Mouse (Mus musculus): ENCODE measurements around the gene Stk4. TPM values are rescaled to one million over a fixed set of nuclear protein-coding genes. Genes with fewer than 3 reads are reported as not detected.
A peak's percentile ranks its signal among the peaks of the same experiment; 100 is the strongest.

Stk4 gene
- 100 to 1,000 TPM; 118 to 384 (median 176) TPM for total RNA-seq (2018; cell fraction: chromatin; rRNA removed)
- 100 to 1,000 TPM in 9 of 26 experiments, 10 to 100 TPM in 17; 86.2 to 131 (median 98.3) TPM for total RNA-seq (2018; cell fraction: cytosol; rRNA removed)
- 100 to 1,000 TPM in 18 of 26 experiments, 10 to 100 TPM in 8; 84.7 to 227 (median 106) TPM for total RNA-seq (2018; cell fraction: nucleus; rRNA removed)
- 55.4 to 80.1 TPM (median 68.0 TPM) in 3 replicates for polyA plus RNA-seq (2018)

- peaks cover 66% of the 10 kb centered on the region for H3K79me2 ChIP-seq (ENCODE audit: inconsistent target)
- peak within 1 kb of the TSS; percentile 63 for H3K4me3 ChIP-seq (ENCODE audit: inconsistent target)
- H3K36me3 ChIP-seq (ENCODE audit: inconsistent target) = peaks cover 17% of the 10 kb centered on the region
- H3K27ac ChIP-seq = peak within 1 kb of the TSS; percentile 15; the same call in 1 of the 2 replicates
- WGBS (ENCODE audit: missing documents) = under 1% methylated on average over 42 of the region's 45 CpGs
Measured at GRCm38 (mm10) chr2:164070142-164070764, at the start of gene Stk4. Gene Stk4 (plus strand): TSS chr2:164070322.

GRCm38 (mm10) chr2:164022104-164022503 lies 48.0 kb upstream of the Stk4 start:
- 13% methylated on average over 2 of the region's 2 CpGs for WGBS (ENCODE audit: missing documents)
- Histone ChIP-seq H3K79me2 (ENCODE audit: inconsistent target) (no peaks in the 10 kb centered on the region), H3K4me3 (ENCODE audit: inconsistent target) (no peak overlapping the region), H3K27ac (no peak overlapping the region), H3K36me3 (ENCODE audit: inconsistent target) (peaks cover 20% of the 10 kb centered on the region)

GRCm38 (mm10) chr2:164025150-164025549 lies 45.0 kb upstream of the Stk4 start, which contains the start of gene Pabpc1l:
Gene Pabpc1l (plus strand): TSS chr2:164025450.
- WGBS (ENCODE audit: missing documents) = 96% methylated on average over 16 of the region's 16 CpGs
- Histone ChIP-seq H3K27ac (no peak within 1 kb of the TSS), H3K4me3 (ENCODE audit: inconsistent target) (no peak within 1 kb of the TSS), H3K79me2 (ENCODE audit: inconsistent target) (no peaks in the 10 kb centered on the region), H3K36me3 (ENCODE audit: inconsistent target) (no peaks in the 10 kb centered on the region)

GRCm38 (mm10) chr2:164031147-164031546 lies 39.0 kb upstream of the Stk4 start:
- Histone ChIP-seq H3K79me2 (ENCODE audit: inconsistent target) (no peaks in the 10 kb centered on the region), H3K36me3 (ENCODE audit: inconsistent target) (no peaks in the 10 kb centered on the region), H3K27ac (no peak overlapping the region), H3K4me3 (ENCODE audit: inconsistent target) (no peak overlapping the region)
- 62% methylated on average over 10 of the region's 10 CpGs for WGBS (ENCODE audit: missing documents)

- Histone ChIP-seq H3K4me3 (ENCODE audit: inconsistent target) (no peak overlapping the region), H3K79me2 (ENCODE audit: inconsistent target) (no peaks in the 10 kb centered on the region), H3K36me3 (ENCODE audit: inconsistent target) (no peaks in the 10 kb centered on the region), H3K27ac (no peak overlapping the region)
- WGBS (ENCODE audit: missing documents) = 79% methylated on average over 3 of the region's 3 CpGs
Measured at GRCm38 (mm10) chr2:164032973-164033372, 37.1 kb upstream of the Stk4 start.

GRCm38 (mm10) chr2:164036520-164037019 lies 33.6 kb upstream of the Stk4 start:
- Histone ChIP-seq H3K4me3 (ENCODE audit: inconsistent target) (no peak overlapping the region), H3K27ac (no peak overlapping the region), H3K79me2 (ENCODE audit: inconsistent target) (no peaks in the 10 kb centered on the region), H3K36me3 (ENCODE audit: inconsistent target) (no peaks in the 10 kb centered on the region)
- 55% methylated on average over 10 of the region's 10 CpGs for WGBS (ENCODE audit: missing documents)

GRCm38 (mm10) chr2:164038407-164039028 lies 31.6 kb upstream of the Stk4 start:
- Histone ChIP-seq H3K27ac (no peak overlapping the region), H3K36me3 (ENCODE audit: inconsistent target) (no peaks in the 10 kb centered on the region), H3K79me2 (ENCODE audit: inconsistent target) (no peaks in the 10 kb centered on the region), H3K4me3 (ENCODE audit: inconsistent target) (no peak overlapping the region)
- WGBS (ENCODE audit: missing documents) = 100% methylated on average over 1 of the region's 1 CpGs

- WGBS (ENCODE audit: missing documents) = 18% methylated on average over 6 of the region's 6 CpGs
- Histone ChIP-seq H3K79me2 (ENCODE audit: inconsistent target) (no peaks in the 10 kb centered on the region), H3K4me3 (ENCODE audit: inconsistent target) (no peak overlapping the region), H3K27ac (no peak overlapping the region), H3K36me3 (ENCODE audit: inconsistent target) (no peaks in the 10 kb centered on the region)
Measured at GRCm38 (mm10) chr2:164040949-164041348, 29.2 kb upstream of the Stk4 start.

GRCm38 (mm10) chr2:164041523-164041922 lies 28.6 kb upstream of the Stk4 start:
- H3K27ac ChIP-seq = no peak overlapping the region
- no peak overlapping the region for H3K4me3 ChIP-seq (ENCODE audit: inconsistent target)
- H3K36me3 ChIP-seq (ENCODE audit: inconsistent target) = no peaks in the 10 kb centered on the region
- H3K79me2 ChIP-seq (ENCODE audit: inconsistent target) = no peaks in the 10 kb centered on the region
- WGBS (ENCODE audit: missing documents) = 76% methylated on average over 2 of the region's 2 CpGs

- Histone ChIP-seq H3K79me2 (ENCODE audit: inconsistent target) (no peaks in the 10 kb centered on the region), H3K4me3 (ENCODE audit: inconsistent target) (no peak overlapping the region), H3K36me3 (ENCODE audit: inconsistent target) (peaks cover 8% of the 10 kb centered on the region), H3K27ac (no peak overlapping the region)
- WGBS (ENCODE audit: missing documents) = 4% methylated on average over 8 of the region's 16 CpGs
Measured at GRCm38 (mm10) chr2:164047197-164047690, 22.9 kb upstream of the Stk4 start.

GRCm38 (mm10) chr2:164053767-164054166 lies 16.4 kb upstream of the Stk4 start:
- no peaks in the 10 kb centered on the region for H3K79me2 ChIP-seq (ENCODE audit: inconsistent target)
- WGBS (ENCODE audit: missing documents) = 89% methylated on average over 8 of the region's 8 CpGs
- no peak overlapping the region for H3K27ac ChIP-seq
- H3K4me3 ChIP-seq (ENCODE audit: inconsistent target) = no peak overlapping the region
- H3K36me3 ChIP-seq (ENCODE audit: inconsistent target) = peaks cover 66% of the 10 kb centered on the region

- Histone ChIP-seq H3K4me3 (ENCODE audit: inconsistent target) (no peak overlapping the region), H3K79me2 (ENCODE audit: inconsistent target) (no peaks in the 10 kb centered on the region), H3K36me3 (ENCODE audit: inconsistent target) (peaks cover 75% of the 10 kb centered on the region), H3K27ac (no peak overlapping the region)
- 100% methylated on average over 6 of the region's 8 CpGs for WGBS (ENCODE audit: missing documents)
Measured at GRCm38 (mm10) chr2:164054671-164055070, 15.5 kb upstream of the Stk4 start.

- H3K27ac ChIP-seq = no peak overlapping the region
- no peak overlapping the region for H3K4me3 ChIP-seq (ENCODE audit: inconsistent target)
- WGBS (ENCODE audit: missing documents) = 93% methylated on average over 8 of the region's 8 CpGs
- H3K79me2 ChIP-seq (ENCODE audit: inconsistent target) = no peaks in the 10 kb centered on the region; the same call in 1 of the 2 replicates
- H3K36me3 ChIP-seq (ENCODE audit: inconsistent target) = peaks cover 88% of the 10 kb centered on the region
Measured at GRCm38 (mm10) chr2:164059634-164060235, 10.4 kb upstream of the Stk4 start.

GRCm38 (mm10) chr2:164070765-164071436 lies 779 bp downstream of the Stk4 start, which contains the start of gene Tomm34:
Gene Tomm34 (minus strand): TSS chr2:164071169.
- 2% methylated on average over 49 of the region's 55 CpGs for WGBS (ENCODE audit: missing documents)
- H3K4me3 ChIP-seq (ENCODE audit: inconsistent target) = peak within 1 kb of the TSS; percentile 63
- peak within 1 kb of the TSS; percentile 15; the same call in 1 of the 2 replicates for H3K27ac ChIP-seq
- H3K36me3 ChIP-seq (ENCODE audit: inconsistent target) = peaks cover 10% of the 10 kb centered on the region
- H3K79me2 ChIP-seq (ENCODE audit: inconsistent target) = peaks cover 66% of the 10 kb centered on the region

Measured in macrophage (primary cell).